Mouse (Mus musculus): Measurements from ENCODE around the gene Eri3. TPM values are rescaled to one million over a fixed set of nuclear protein-coding genes. Genes with fewer than 3 reads are reported as not detected.
A peak's percentile ranks its signal among the peaks of the same experiment; 100 is the strongest.

Eri3 gene
- total RNA-seq, 4 experiments from 2014 or later: 73.0 to 105 (median 81.5) TPM

GRCm38 (mm10) chr4:117660001-117660400 lies 109.8 kb downstream of the Eri3 start:
- DNase-seq: no peak

DNA sequence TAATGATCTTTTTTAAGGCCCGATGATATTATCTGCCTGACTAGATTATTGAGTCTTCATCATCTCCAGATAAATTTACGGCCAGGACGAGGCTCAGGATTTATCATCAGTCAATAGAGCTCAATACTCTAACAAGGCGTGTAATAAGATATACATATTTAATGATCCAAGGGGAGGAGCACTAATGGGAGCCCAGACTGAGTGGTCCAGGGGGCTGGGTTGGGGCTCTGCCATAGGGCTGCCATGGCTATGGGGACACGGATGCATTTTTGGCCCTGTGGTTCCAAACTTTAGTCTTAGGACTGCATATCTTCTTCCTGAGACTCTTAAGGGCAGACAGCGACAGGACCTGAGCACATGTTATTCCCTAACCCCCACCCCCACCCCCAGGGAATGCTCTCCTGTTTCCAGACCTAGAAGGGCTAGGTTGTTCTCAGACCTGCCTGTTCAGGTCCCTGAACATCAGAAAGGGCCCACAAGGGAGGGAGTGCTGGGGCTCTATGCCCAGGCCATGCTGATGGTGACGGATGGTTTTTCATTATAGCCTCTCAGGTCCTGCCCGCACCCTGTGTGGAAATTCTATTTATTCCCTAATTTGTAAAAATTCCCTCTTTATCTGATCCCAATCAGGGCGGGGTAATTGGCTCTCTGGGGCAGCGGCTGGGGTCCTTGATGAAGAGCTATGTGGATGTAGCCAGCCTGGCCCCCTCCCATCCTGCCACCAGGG lies 114.4 kb downstream of the Eri3 start:
- no peak for DNase-seq

- no peak for DNase-seq
These were observed 115.4 kb downstream of the Eri3 start for GRCm38 (mm10) chr4:117665531-117665930.

DNA sequence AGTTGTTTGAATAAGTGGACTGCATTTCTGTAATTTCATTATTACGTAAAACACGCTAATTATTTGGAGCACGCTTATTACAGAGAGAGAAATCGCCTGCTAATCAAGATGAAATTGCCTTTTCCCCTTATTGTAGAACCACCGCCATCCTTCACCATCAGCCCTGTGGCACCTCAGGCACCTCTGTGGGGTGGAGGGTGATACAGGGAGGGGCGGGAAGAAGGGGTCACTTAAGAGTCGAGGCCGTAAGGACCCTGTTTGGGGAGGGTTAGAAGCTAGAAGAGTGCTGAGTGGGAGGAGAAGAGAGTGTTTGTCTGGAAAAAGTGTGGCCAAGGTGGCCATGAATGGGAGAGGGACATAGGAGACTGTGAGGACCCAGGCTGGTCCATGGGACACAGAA lies 115.9 kb downstream of the Eri3 start:
- DNase-seq: no peak

DNA sequence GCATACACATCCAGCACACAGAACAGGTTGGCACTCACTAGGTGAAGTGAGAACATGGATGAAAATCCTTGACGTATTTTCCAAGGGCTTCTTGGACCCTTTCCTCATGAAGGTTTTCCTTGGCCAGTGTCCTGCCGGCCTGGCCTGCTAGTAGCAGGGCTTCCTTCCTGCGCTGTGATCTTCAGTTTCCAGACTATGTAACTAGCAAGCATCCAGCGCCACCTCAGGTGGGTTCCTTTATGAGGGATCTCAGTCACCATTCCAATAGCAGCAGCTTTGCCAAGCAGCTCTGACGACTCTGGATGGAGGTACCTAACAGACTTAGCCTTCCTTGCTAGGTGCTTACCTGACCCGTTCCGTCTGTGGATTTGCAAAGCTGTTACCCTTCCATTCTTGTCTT lies 119.7 kb downstream of the Eri3 start:
- no peak for DNase-seq

- DNase-seq: no peak
These were observed 121.9 kb downstream of the Eri3 start for GRCm38 (mm10) chr4:117672042-117672441.

DNA sequence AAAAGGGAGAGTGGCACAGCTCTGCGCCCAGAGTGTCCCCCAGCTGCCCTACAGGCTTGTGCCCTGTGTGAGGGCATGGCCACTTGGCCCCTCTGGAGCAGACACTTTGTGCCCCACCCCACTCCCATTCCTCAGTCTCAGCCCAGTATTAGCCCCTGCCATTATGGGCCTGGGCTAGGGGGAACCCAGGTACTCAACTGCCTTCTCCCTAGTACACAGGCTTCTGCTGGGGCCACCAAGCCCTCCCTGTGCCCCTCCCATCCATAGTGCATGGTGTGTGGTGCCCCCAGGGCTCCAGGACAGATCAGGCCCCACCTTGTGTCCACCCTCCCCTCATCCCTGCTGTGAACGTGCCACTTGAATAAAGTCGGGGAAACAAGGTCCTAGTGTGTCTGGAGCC lies 123.7 kb downstream of the Eri3 start:
- DNase-seq: no peak

DNA sequence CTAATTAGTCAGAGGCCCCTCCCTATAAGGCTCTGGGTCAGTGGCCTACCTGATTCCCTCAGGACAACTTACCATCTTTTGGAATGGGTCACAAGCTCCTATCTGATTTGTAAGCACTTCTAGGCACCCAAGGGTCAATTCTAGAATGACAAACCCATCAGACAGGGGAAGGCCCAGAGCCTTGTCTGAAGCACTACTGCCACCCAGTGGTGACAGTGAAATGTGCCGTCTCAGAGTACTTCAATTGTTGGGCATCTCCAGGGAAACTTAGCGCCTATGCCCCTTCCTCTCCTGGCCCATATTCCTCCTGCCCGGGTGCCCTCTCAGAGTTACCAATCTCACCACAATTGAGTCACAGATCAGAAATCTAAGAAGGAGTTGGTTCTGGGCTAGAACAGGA lies 126.7 kb downstream of the Eri3 start:
- DNase-seq: peak; percentile 34

DNA sequence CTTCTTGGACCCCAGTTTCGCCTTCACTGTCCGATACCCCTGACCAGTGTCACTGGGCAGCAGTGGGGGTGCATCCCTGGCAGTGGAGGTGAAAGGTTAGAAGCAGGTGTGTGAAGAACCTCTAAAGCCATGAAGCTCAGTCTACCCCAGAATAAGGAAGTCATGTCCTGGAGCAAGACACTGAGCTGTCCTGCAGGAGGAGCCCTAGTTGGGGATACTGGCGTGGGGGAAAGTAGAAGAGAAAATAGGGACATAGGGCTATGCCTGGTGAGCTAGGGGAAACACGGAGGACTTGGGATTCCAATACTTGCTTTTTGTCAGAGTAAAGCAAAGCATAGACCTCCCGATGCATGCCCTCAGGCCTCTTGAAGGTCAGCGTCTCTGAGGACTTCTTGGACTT lies 130.8 kb downstream of the Eri3 start:
- DNase-seq: no peak

GRCm38 (mm10) chr4:117681931-117682461 lies 131.8 kb downstream of the Eri3 start, which contains the start of gene Dmap1:
TSS of gene Dmap1 (minus strand) at chr4:117682273.
- DNase-seq: peak; percentile 65

DNA sequence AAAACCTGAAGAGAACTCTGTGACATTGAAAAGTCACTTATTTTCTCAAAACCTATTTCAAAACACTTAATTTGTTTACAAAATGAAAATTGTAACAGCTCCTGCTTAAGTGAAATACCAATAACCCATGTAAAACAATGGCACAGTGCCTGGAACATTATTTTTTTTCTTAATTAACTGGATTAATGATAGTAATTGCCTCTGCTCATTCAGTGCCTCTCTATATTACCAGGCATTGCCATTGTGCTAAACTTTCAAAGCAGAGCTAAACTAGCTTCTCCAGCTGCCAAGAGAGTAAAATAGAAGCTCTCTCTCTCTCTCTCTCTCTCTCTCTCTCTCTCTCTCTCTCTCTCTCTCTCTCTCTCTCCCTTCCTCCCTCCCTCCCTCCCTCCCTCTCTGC lies 132.3 kb downstream of the Eri3 start:
- no peak for DNase-seq

DNA sequence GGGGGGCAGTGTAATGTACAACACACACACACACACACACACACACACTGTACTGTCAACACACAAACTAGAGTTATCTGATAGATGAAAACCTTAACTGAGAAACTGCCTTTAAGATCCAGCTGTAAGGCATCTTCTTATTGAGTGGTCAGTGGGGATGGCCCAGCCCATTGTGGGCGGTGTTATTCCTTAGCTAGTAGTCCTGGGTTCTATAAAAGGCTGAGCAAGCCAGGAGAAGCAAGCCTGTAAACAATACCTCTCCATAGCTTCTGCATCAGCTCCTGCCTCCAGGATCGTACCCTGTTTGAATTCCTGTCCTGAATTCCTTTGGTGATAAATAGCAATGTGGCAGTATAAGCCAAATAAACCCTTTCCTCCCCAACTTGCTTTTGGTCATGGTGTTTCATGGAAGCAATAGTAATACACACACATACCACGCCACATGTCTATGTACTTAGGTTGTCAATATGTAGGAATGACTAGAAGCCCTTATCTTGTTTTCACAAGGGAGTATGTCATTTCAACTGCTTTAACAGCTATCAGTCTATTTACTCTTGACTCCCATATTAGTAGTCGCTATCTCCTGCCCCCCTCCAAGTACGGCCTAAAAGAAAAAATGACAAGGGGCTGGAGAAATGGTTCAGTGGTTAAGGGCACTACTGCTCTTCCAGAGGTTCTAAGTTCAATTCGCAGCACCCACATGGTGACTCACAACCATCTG lies 133.0 kb downstream of the Eri3 start:
- DNase-seq: no peak

DNA sequence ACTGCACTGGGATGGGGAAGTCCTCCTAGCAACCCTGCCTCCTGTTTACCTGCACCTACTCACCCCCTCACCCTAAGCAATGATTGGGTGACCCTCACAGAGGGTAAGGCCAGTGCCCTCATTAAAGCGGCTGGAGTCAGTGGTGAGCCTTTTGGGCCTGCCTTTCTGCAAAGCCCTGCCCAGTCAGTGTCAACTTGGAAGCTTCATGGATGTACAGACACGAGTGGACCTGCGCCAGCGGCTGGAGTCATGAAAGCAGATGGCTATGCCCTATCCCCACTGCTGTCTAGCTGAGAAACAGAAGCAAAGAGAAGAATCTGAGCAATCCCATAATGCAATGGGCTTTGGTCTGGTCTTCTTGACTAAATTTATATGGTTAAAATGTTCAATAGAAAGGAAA lies 136.2 kb downstream of the Eri3 start:
- no peak for DNase-seq

DNA sequence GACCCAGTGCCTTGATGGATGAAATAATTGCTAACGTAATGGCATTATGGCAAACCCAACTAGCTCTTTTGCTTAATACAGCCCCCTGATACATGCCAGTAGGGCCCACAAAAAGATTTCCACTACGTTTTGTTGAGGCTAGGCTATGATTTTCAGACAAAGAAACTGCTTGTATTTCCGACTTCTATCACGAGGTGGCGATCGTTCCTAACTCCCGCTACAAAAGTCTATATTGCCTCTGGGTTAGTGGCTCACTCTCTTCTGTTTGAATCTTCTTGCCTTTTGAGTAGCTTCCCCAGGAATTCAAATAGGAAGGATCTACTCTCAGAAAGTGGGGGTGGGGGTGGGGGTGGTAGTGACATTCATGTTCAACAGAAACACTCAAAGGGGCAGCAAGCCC lies 155.2 kb downstream of the Eri3 start:
- no peak for DNase-seq

DNA sequence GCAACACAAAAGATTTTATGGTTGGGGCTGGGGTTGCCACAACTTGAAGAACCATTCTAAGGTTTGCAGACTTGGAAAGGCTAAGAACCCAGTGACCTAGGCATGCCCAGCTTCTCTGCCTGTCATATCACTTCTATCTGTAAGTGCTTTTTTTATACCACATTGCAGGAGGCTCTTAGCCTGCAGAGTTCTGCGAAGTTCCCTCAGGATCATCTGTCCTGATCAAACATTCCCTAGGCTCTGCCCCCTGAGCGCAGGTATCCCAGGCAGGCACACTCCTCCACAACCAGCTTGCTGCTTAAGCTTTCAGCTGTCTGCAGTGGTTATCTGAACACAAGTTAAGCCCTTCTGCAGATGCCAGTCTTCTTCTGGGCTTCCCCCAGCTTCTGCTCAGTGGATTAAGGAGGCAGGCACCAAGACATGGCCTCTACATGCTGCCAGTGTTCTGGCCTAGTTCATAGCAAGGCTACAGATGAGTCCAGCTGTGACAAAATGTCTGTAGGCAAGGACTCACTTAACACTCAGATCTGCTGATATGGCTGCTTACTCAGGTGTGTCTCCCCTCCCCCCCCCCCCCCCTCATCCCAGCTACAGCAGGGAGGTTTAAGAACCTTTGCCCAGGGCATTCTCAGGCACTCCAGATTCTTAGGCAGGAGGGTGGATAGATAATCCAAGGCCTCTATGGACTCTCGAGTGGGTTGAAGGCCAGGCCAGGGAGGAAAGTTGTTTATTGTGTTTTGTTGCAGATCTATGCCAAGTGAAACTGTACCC lies 158.8 kb downstream of the Eri3 start:
- no peak for DNase-seq

GRCm38 (mm10) chr4:117712314-117712713 lies 162.1 kb downstream of the Eri3 start:
- DNase-seq: no peak

- DNase-seq: no peak
These were observed 163.3 kb downstream of the Eri3 start for GRCm38 (mm10) chr4:117713303-117714098.

Small RNA genes lying within 50 kb of the gene (microRNA-seq; reads per million reads assigned to microRNA genes)
- 0 reads per million in 2 experiments for gene Gm25559

Other genes with a start within 250 kb of the Eri3 start
- 100 to 1,000 TPM in 3 of 4 experiments, 10 to 100 TPM in 1; 95.3 to 135 (median 115) TPM for gene Rnf220, start 53.3 kb upstream of the Eri3 start, total RNA-seq (2022)
- gene Dmap1, start 131.9 kb downstream of the Eri3 start, total RNA-seq (2022): 10 to 100 TPM; 22.3 to 35.4 (median 31.1) TPM
- gene Gm12845, start 174.0 kb downstream of the Eri3 start, total RNA-seq (2022): not detected
- gene Klf17, start 215.3 kb downstream of the Eri3 start, total RNA-seq (2022): not detected